Mouse (Mus musculus): Measurements from ENCODE around the gene Plcg1. TPM values are rescaled to one million over a fixed set of nuclear protein-coding genes. Genes with fewer than 3 reads are reported as not detected.

Gene Plcg1
- total RNA-seq, 2 experiments from 2014 or later = 117 to 123 TPM

DNA sequence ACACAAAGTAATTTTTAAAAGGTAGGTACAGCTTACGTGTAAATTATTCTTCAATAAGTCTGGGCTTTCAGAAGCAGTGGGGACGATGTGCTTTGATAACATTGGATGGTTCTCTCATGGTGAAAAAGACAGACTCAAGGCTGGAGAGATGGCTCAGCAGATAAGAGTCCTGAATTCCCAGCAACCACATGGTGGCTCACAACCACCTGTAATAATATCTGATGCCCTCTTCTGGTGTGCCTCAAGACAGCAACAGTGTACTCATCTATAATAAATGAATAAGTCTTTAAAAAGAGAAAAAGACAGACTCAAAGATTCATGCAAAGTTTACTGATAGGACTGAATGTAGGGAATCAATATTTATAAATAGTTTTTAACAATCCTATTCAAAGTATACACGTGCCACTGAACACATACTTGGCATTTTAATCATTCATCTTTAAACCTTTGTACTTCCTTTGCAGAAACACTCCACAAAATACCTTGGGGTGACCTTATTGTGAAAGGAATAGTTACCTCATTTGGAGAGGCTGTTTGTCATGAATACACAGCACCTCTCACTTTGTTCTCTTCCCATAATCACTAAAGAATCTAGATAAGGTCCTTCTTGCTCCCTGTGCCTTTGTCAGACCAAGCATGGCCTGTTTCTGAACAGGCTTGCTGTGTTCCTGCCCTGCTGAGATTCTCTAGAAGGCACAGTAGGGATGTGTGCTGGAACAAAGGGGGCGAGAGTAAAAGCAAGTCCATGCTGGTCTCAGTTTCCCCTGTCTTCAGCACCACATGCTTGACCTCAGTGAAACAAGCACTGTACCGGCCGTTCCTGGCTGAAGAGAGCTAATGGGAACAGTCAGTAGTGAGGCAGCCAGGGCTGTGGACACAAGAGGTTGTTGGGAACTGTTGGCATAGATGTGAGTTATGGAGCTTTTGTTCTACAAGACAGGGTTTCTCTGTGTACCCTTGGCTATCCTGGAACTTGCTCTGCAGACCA lies 4.9 kb upstream of the Plcg1 start:
- peak; percentile 14 for TF ChIP-seq CTCF (IDR thresholded peaks at IDR 0.05)
- Histone ChIP-seq H3K27ac (no peak overlapping the region), H3K4me3 (no peak overlapping the region)
- intact Hi-C loops (cut with DNase I) = no loop called here
- DNase-seq (ENCODE audit: extremely low spot score in 1 of 2, low spot score in 2 of 2) = no peak

DNA sequence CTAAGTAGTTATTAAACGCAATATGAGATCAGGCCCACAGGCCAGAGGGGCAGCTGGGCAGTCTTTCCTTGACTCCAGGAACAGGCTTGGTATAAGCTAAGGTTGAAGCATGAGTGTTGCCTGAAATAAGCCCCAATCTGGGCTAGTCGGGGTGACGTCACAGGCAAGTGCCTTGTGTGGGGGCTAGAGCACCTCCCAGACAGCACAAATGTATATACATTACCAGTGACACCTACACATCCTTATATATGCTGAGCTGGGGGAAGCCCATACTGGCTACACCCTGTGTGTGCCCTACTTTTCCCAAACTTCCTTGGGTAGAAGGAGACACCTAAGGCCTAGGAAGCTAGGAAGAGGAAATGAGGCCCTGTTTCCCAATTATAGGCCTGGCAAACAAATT lies 2.1 kb upstream of the Plcg1 start:
- intact Hi-C loops (cut with DNase I) = no loop called here
- DNase-seq (ENCODE audit: extremely low spot score in 1 of 2, low spot score in 2 of 2) = peak in 1 of 2 experiments; percentile 65
- no peak for TF ChIP-seq CTCF (IDR thresholded peaks at IDR 0.05)
- H3K27ac ChIP-seq = peak overlapping the region; percentile 44; the same call in 1 of the 2 replicates
- no peak overlapping the region for H3K4me3 ChIP-seq

DNA sequence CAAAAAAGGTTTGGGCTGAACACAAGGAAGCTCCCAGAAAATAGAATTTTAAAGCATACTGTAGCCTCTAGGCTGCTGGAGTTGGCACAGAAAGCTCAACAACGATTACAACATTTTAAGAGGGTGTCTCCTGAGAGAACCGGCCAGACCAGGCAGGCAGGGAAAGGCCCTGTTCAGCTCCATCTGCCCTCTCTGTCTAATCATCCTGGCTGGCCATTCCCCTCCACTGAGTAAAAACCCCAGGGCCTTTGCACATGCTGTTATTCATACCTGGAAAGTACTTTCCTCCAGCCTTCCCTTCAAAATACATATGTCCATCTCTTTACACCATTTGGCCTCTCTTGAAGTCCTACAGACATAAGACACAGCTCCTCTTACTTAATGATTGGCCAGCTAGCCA lies 1.7 kb upstream of the Plcg1 start:
- intact Hi-C loops (cut with DNase I) = no loop called here
- DNase-seq (ENCODE audit: extremely low spot score in 1 of 2, low spot score in 2 of 2) = no peak
- TF ChIP-seq CTCF (IDR thresholded peaks at IDR 0.05) = no peak
- Histone ChIP-seq H3K4me3 (no peak overlapping the region), H3K27ac (0 out of 2 replicates have a peak overlapping the region, but pooled peaks have one; percentile 3)

DNA sequence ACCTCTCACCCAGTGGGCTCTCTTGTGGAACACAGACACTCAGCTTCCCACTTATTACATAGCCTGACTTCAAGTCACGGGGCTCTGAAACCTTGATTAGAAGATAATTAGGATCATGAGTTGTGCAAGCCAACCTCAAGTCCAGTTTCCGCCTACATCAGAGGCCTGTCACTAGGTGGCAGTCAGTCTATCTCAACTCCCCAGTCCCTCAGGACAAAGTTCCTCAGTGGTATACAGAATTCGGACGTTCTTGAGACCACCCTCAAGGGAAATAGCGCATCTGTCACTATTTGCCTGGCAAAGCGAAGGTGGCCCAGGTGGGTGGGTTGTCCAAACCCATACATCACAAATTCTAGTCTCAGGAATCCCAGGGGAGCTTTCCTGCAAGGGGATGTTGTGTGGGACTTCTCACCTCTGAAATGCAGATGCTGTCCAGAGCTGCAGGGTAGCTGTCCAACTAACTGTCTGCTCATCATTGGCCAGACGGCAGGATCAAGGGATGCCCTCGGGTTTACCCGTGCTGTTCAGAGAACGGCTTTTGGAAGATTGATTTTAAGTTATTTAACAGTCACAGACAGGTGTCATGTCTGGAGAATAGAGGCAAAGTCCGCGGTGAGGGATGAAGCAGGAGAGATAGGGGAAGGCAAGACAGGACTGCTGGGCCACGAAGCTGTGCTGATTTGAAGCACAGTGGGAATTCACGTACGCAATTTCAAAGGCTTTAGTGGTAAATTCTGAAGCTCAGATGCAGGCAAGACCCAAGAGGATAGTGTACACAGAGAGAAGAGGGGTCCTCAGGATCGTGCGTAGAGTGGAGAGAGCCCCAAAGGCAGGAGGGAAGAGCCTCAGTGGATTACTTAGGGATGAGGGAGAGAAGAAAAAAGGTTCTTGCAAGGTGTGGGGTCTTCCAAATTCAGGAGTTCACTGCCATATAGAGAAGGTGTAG lies 976 bp upstream of the Plcg1 start:
- Histone ChIP-seq H3K27ac (peak overlapping the region; percentile 97), H3K4me3 (peak overlapping the region; percentile 94)
- no peak for DNase-seq (ENCODE audit: extremely low spot score in 1 of 2, low spot score in 2 of 2)
- intact Hi-C loops (cut with DNase I) = loop anchor here (2.0 to 5.0 kb wide), 2 partner anchors 142 to 157 kb away; partner anchors contain the start of gene Zhx3
- peak; percentile 54 for TF ChIP-seq CTCF (IDR thresholded peaks at IDR 0.05)

DNA sequence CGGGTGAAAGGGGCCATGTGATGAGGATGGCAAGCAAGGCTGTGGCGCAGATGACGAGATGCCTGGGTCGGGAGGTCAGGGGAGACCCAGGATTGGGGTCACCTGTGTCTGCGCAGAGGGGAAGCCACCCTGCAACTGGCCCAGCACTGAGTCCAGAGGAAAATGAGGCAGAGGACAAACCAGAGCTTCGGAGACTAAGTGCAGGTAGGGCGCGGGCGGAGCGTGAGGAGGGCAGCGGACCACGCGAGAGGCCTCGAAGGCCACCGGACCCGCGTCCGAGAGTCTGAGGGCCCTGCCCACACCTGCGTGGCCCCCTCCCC lies 343 bp upstream of the Plcg1 start:
- intact Hi-C loops (cut with DNase I) = loop anchor here (2.0 to 5.0 kb wide), 2 partner anchors 142 to 156 kb away; partner anchors contain the start of gene Zhx3
- DNase-seq (ENCODE audit: extremely low spot score in 1 of 2, low spot score in 2 of 2) = no peak
- Histone ChIP-seq H3K4me3 (peak overlapping the region; percentile 94), H3K27ac (peak overlapping the region; percentile 97)
- TF ChIP-seq CTCF (IDR thresholded peaks at IDR 0.05) = no peak

DNA sequence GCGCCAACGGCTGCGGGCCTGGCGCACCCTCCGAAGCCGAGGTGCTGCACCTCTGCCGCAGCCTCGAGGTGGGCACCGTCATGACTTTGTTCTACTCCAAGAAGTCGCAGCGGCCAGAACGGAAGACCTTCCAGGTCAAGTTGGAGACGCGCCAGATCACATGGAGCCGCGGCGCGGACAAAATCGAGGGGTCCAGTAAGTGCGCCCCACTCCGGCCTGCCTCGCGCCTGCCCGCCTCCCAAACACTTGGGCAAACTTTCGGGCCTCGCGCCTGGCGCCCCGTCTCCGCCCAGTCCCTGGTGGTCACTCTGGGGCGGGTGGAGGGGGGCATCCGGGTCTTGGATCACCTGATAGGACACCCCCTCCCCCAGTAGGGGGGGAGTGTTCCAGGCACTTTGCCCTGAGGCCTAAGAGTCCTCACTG lies 750 bp downstream of the Plcg1 start:
- TF ChIP-seq CTCF (IDR thresholded peaks at IDR 0.05) = no peak; the same call in 1 of the 2 replicates
- H3K27ac ChIP-seq = peak overlapping the region; percentile 97
- DNase-seq (ENCODE audit: extremely low spot score in 1 of 2, low spot score in 2 of 2) = peak; percentile 53 to 54
- peak overlapping the region; percentile 94 for H3K4me3 ChIP-seq
- intact Hi-C loops (cut with DNase I) = loop anchor here (2.0 to 5.0 kb wide), 2 partner anchors 140 to 155 kb away; partner anchors contain the start of gene Zhx3

DNA sequence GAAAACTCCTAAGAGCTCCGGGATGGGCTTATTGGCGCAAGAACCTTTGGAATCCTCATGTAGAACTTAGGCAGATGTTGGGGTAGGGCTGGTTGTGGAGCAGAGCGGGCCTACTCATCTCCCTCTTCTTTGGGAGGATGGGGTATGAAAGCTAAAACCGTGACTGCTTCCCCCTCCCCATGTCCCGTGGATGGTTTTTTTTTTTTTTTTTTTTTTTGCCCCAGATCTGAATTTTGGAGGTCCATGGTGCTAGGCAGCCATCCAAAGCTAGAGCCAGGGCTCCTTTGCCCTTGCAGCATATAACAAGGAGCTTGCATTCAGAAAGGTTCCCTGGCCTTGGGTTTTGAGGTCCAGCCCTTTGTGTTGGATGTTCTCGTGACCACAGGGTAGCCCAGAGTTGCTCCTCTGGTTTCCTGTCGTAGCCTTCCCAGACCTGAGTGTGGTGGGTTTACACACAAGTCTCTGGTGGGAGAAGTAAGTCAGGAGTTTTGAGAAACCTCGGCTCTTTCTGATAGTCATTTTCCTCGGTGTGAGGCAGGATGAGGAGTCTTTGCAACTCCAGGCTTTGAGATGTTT lies 1.4 kb downstream of the Plcg1 start:
- Histone ChIP-seq H3K27ac (peak overlapping the region; percentile 97), H3K4me3 (peak overlapping the region; percentile 94)
- intact Hi-C loops (cut with DNase I) = loop anchor here (5.0 kb wide), 1 partner anchor 140 kb away; the partner anchor contains the start of gene Zhx3
- no peak for DNase-seq (ENCODE audit: extremely low spot score in 1 of 2, low spot score in 2 of 2)
- TF ChIP-seq CTCF (IDR thresholded peaks at IDR 0.05) = no peak

DNA sequence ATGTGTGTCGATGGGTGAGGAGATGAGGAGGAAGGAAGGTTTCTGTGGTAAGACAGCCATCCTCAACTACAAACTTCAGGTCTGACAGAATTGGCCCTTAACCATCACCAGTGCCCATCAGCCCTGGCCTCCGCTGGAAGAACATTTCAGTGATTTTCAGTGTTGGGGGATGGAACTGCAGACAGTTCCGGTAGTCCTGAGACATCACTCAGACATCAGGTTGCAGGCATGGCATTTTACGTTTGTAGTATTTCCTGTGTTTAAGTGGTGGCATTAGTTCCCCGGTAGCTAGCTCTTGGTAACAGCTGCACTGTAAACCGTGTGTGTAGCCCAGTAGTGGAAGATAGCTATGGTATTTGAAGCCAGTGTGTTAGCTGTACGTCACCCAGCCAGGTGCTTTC lies 2.0 kb downstream of the Plcg1 start:
- H3K27ac ChIP-seq = peak overlapping the region; percentile 0; the same call in 1 of the 2 replicates
- DNase-seq (ENCODE audit: extremely low spot score in 1 of 2, low spot score in 2 of 2) = no peak
- intact Hi-C loops (cut with DNase I) = loop anchor here (5.0 kb wide), 1 partner anchor 139 kb away; the partner anchor contains the start of gene Zhx3
- H3K4me3 ChIP-seq = peak overlapping the region; percentile 94
- TF ChIP-seq CTCF (IDR thresholded peaks at IDR 0.05) = no peak

DNA sequence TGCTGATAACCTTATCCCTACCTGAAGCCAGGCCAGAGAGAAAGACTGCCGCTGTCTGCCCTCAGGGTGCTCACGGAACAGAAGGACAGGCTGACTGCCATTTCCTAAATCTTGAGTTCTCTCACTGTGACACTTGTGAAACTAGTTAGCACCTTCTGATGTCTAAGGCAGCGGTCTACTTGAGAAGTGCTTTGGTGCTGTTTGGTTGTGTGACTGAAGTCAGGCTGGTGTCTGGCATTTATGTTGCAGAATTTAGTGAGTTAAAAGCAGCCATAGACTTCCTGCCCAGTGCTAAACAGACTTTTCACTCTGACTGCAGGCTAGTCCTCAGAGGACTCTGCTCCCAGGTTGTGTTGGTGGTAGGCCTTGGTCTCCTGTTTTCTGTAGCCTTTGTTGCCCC lies 3.2 kb downstream of the Plcg1 start:
- TF ChIP-seq CTCF (IDR thresholded peaks at IDR 0.05) = no peak
- intact Hi-C loops (cut with DNase I) = loop anchor here (5.0 kb wide), 1 partner anchor 138 kb away; the partner anchor contains the start of gene Zhx3
- H3K4me3 ChIP-seq = peak overlapping the region; percentile 6; the same call in 1 of the 2 replicates
- no peak for DNase-seq (ENCODE audit: extremely low spot score in 1 of 2, low spot score in 2 of 2)
- no peak overlapping the region for H3K27ac ChIP-seq

DNA sequence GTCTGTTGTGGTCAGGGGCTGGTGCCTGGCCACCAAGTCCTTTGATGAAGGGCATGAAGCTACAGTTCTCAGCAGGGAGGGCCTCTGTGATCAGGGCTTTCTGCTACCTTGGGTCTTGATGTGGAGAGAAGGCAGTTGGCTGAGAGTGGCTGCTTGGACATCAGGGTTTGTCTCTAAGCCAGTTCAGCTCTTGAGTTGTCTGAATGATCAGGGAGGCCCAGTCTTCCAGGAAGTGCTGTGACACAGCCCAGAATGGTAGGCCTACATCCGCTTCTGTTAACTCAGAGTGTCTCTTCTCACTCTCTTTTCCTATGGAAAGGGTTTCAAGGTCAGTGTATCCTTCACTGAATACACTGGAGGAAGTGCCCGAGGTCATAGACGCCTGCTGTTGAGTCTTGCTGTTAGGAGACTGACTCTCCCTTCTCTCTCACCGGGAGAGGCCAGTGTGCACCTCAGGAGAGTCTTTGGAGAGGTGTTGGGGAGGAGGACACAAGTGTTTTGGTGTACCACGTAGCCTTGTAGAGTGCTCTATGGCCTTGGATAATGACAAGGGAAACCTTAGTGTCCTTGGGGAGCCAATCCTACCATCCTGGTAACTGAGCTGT lies 4.7 kb downstream of the Plcg1 start:
- no peak for DNase-seq (ENCODE audit: extremely low spot score in 1 of 2, low spot score in 2 of 2)
- Histone ChIP-seq H3K4me3 (no peak overlapping the region), H3K27ac (no peak overlapping the region; the same call in 1 of the 2 replicates)
- no peak for TF ChIP-seq CTCF (IDR thresholded peaks at IDR 0.05)
- intact Hi-C loops (cut with DNase I) = no loop called here

DNA sequence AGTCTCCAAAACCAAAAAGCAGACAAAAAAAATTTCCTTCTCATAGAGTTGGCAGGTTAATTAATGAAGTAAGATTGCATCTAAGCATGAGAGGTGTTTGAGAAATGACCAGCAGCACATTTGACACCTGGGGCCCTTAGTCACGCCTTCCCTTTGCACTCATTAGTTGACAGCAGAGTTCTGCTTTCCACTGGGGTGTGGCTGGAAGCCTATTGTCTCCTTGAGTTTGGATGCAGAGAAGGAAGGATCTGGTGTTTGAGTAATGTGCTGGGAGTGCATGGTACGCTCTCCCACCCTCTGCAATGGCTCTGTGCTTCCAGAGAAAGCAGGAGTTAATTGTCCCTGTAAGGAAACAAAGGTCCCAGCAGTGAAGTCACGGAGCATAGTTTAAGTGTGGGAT lies 5.4 kb downstream of the Plcg1 start:
- no peak overlapping the region for H3K27ac ChIP-seq
- TF ChIP-seq CTCF (IDR thresholded peaks at IDR 0.05) = no peak
- no peak overlapping the region for H3K4me3 ChIP-seq
- no peak for DNase-seq (ENCODE audit: extremely low spot score in 1 of 2, low spot score in 2 of 2)
- intact Hi-C loops (cut with DNase I) = no loop called here
